Mouse (Mus musculus) lung, embryonic 14.5 days (tissue): ENCODE results near the gene Ppm1m. TPM values are rescaled to one million over a fixed set of nuclear protein-coding genes. Genes with fewer than 3 reads are reported as not detected.
"Not testable (repeated sequence)": the region's sequence is repeated elsewhere in the genome, so short reads cannot be mapped to it uniquely, and the experiment has no call there.

Experiments used
- ATAC-seq: fragments of 200-750 bp; cut with Nextera tagmentation; 2 replicates; pipeline ENCODE4 v1.8.0; 2017; ENCODE audit warnings: mild to moderate bottlenecking, moderate TSS enrichment, moderate library complexity; ENCODE audit not compliant: insufficient read depth
- DNase-seq: peaks from one replicate; pipeline ENCODE4 v3.0.0-alpha.2; 2015
- H3K27ac ChIP-seq: fragments of 300-500 bp; sonication (generic); 2 replicates; pipeline ENCODE4 v1.5.1; 2014; ENCODE audit warnings: low read depth, mild to moderate bottlenecking, moderate library complexity
- H3K27me3 ChIP-seq: fragments of 300-500 bp; sonication (generic); 2 replicates; pipeline ENCODE4 v1.6.1; 2014; ENCODE audit warnings: low read length, control low read depth; ENCODE audit not compliant: insufficient read depth
- H3K36me3 ChIP-seq: fragments of 300-500 bp; sonication (generic); 2 replicates; pipeline ENCODE4 v1.6.1; 2014; ENCODE audit warnings: control low read depth; ENCODE audit not compliant: insufficient read depth
- H3K4me1 ChIP-seq: fragments of 300-500 bp; sonication (generic); 2 replicates; pipeline ENCODE4 v1.6.1; 2014; ENCODE audit warnings: antibody characterized with exemption, control low read depth; ENCODE audit not compliant: insufficient read depth
- H3K4me2 ChIP-seq: fragments of 300-500 bp; sonication (generic); 2 replicates; pipeline ENCODE4 v1.6.1; 2014; ENCODE audit warnings: mild to moderate bottlenecking
- H3K4me3 ChIP-seq: fragments of 300-500 bp; sonication (generic); 2 replicates; pipeline ENCODE4 v1.5.1; 2014; ENCODE audit warnings: low read depth, low read length
- H3K9ac ChIP-seq: fragments of 300-500 bp; sonication (generic); 2 replicates; pipeline ENCODE4 v1.6.1; 2014
- H3K9me3 ChIP-seq: fragments of 300-500 bp; sonication (generic); 2 replicates; pipeline ENCODE4 v1.6.1; 2016; ENCODE audit warnings: low read depth, low read length, control low read depth
- CTCF ChIP-seq: IDR thresholded peaks from 2 replicates; pipeline ENCODE4 v1.5.1; 2016; ENCODE audit warnings: antibody characterized with exemption, low read depth
- WGBS: fragments of 180-500 bp; shearing (Covaris S2); extraction: QIAGEN DNeasy Blood & Tissue Kit; methylation state at CpG from one replicate; pipeline ENCODE4 v1.1.7; 2014; 5-methylcytosine and 5-hydroxymethylcytosine counted together
- polyA plus RNA-seq: library from polyadenylated mRNA; unstranded; fragments of >200 nt; fragmentation: Nextera tagmentation; extraction: Ambion mirVana; gene quantifications from 2 replicates; pipeline ENCODE4 v1.2.1, GENCODE M21; 2014

The Ppm1m gene
- polyA plus RNA-seq, 1 experiment from 2014 or later: 55.0 TPM

GRCm38 (mm10) chr9:106175552-106176200 lies 23.9 kb downstream of the Ppm1m start:
- Histone ChIP-seq H3K4me2 (no peak overlapping the region), H3K27ac (no peak overlapping the region), H3K4me1 (peaks cover 14% of the 10 kb centered on the region), H3K4me3 (no peak overlapping the region), H3K27me3 (no peaks in the 10 kb centered on the region), H3K9me3 (no peaks in the 10 kb centered on the region), H3K36me3 (peaks cover 52% of the 10 kb centered on the region), H3K9ac (no peak overlapping the region)
- no peak for DNase-seq
- TF ChIP-seq CTCF: no peak
- WGBS: 70% methylated on average over 3 of the region's 3 CpGs
- no peak for ATAC-seq

- Histone ChIP-seq H3K9me3 (no peaks in the 10 kb centered on the region), H3K27me3 (no peaks in the 10 kb centered on the region), H3K4me2 (peak overlapping the region; percentile 83), H3K4me3 (peak overlapping the region; percentile 96), H3K36me3 (peaks cover 29% of the 10 kb centered on the region), H3K9ac (peak overlapping the region; percentile 90; the same call in 1 of the 2 replicates), H3K4me1 (peaks cover 19% of the 10 kb centered on the region), H3K27ac (no peak overlapping the region)
- DNase-seq: no peak
- whole genome bisulfite sequencing: 50% methylated on average over 2 of the region's 2 CpGs
- no peak for ATAC-seq
- TF ChIP-seq CTCF: no peak
These were observed 26.2 kb downstream of the Ppm1m start for GRCm38 (mm10) chr9:106173363-106173762.

GRCm38 (mm10) chr9:106172527-106172926 lies 27.0 kb downstream of the Ppm1m start:
- ATAC-seq: no peak
- WGBS: 2% methylated on average over 3 of the region's 3 CpGs

GRCm38 (mm10) chr9:106171346-106172158 lies 28.0 kb downstream of the Ppm1m start:
- ATAC-seq (peak; percentile 62), DNase-seq (peak; percentile 80)
- H3K4me2 ChIP-seq: peak overlapping the region; percentile 83
- no peak for TF ChIP-seq CTCF
- peak overlapping the region; percentile 96 for H3K4me3 ChIP-seq
- no peaks in the 10 kb centered on the region for H3K9me3 ChIP-seq
- H3K27ac ChIP-seq: peak overlapping the region; percentile 97
- no peaks in the 10 kb centered on the region for H3K27me3 ChIP-seq
- under 1% methylated on average over 29 of the region's 30 CpGs for WGBS
- peaks cover 11% of the 10 kb centered on the region for H3K36me3 ChIP-seq
- H3K9ac ChIP-seq: peak overlapping the region; percentile 90
- H3K4me1 ChIP-seq: peaks cover 19% of the 10 kb centered on the region

More at GRCm38 (mm10) chr9:106172527-106172926, 27.0 kb downstream of the Ppm1m start:
- Histone ChIP-seq H3K4me1 (peaks cover 19% of the 10 kb centered on the region), H3K9ac (peak overlapping the region; percentile 90), H3K27me3 (no peaks in the 10 kb centered on the region), H3K36me3 (peaks cover 21% of the 10 kb centered on the region), H3K4me2 (peak overlapping the region; percentile 83), H3K4me3 (peak overlapping the region; percentile 96), H3K9me3 (no peaks in the 10 kb centered on the region), H3K27ac (no peak overlapping the region)
- peak; percentile 59 for DNase-seq
- TF ChIP-seq CTCF: no peak

- Histone ChIP-seq H3K4me3 (peak within 1 kb of the TSS; percentile 96), H3K9me3 (no peaks in the 10 kb centered on the region), H3K36me3 (0 out of 2 replicates have a peak, but pooled peaks cover 9% of the 10 kb centered on the region), H3K27ac (peak within 1 kb of the TSS; percentile 97), H3K9ac (peak within 1 kb of the TSS; percentile 90), H3K4me1 (peaks cover 19% of the 10 kb centered on the region), H3K27me3 (no peaks in the 10 kb centered on the region), H3K4me2 (peak within 1 kb of the TSS; percentile 86)
- under 1% methylated on average over 73 of the region's 81 CpGs for WGBS
- DNase-seq (peak; percentile 91), ATAC-seq (peak; percentile 92)
- no peak for TF ChIP-seq CTCF
These were observed 28.8 kb downstream of the Ppm1m start, which contains the start of gene Wdr82 for GRCm38 (mm10) chr9:106170556-106171345. Gene Wdr82 (plus strand): TSS chr9:106170928.

GRCm38 (mm10) chr9:106169917-106170316 lies 29.6 kb downstream of the Ppm1m start:
- peak overlapping the region; percentile 86 for H3K4me2 ChIP-seq
- no peak for TF ChIP-seq CTCF
- H3K36me3 ChIP-seq: 0 out of 2 replicates have a peak, but pooled peaks cover 9% of the 10 kb centered on the region
- DNase-seq: no peak
- no peak overlapping the region for H3K27ac ChIP-seq
- no peaks in the 10 kb centered on the region for H3K9me3 ChIP-seq
- ATAC-seq: no peak
- H3K4me3 ChIP-seq: peak overlapping the region; percentile 96; the same call in 1 of the 2 replicates
- peaks cover 19% of the 10 kb centered on the region for H3K4me1 ChIP-seq
- peak overlapping the region; percentile 90; the same call in 1 of the 2 replicates for H3K9ac ChIP-seq
- WGBS: 23% methylated on average over 6 of the region's 6 CpGs
- H3K27me3 ChIP-seq: no peaks in the 10 kb centered on the region

GRCm38 (mm10) chr9:106169006-106169405 lies 30.5 kb downstream of the Ppm1m start:
- not testable (repeated sequence) for H3K27ac ChIP-seq, H3K36me3 ChIP-seq, H3K4me3 ChIP-seq, H3K4me2 ChIP-seq, H3K9ac ChIP-seq, DNase-seq, H3K9me3 ChIP-seq, ATAC-seq, H3K27me3 ChIP-seq
- WGBS: 60% methylated on average over 1 of the region's 1 CpGs
- H3K4me1 ChIP-seq: peaks cover 15% of the 10 kb centered on the region
